Comparison of ENCODE assay signal across 19 mouse cellular contexts in genomic region chr16:48192197-48192596, GRCm38 (mm10).
"Had no signal": no experiment of that assay in that cellular context is flagged by ENCODE, and none has a peak within 500 bp of the region (broad histone marks: within the 10 kb centered on the region; RNA-seq: fewer than 3 reads in every experiment).

No protein-coding gene starts in this region.

- H3K27me3 ChIP-seq: midbrain, embryonic 12.5 days; neural tube, embryonic 13.5 days; neural tube, embryonic 15.5 days had no signal

- H3K36me3 ChIP-seq: midbrain, embryonic 10.5 days; midbrain, embryonic 12.5 days; neural tube, embryonic 13.5 days; neural tube, embryonic 15.5 days had no signal

- H3K9me3 ChIP-seq: midbrain, embryonic 10.5 days; midbrain, embryonic 12.5 days; neural tube, embryonic 13.5 days; neural tube, embryonic 15.5 days had no signal

- ATAC-seq: midbrain, embryonic 16.5 days had no signal

- H3K4me1 ChIP-seq: midbrain, embryonic 10.5 days; midbrain, embryonic 12.5 days; neural tube, embryonic 13.5 days; neural tube, embryonic 15.5 days had no signal

- H3K27ac ChIP-seq: liver, embryonic 14.5 days; midbrain, embryonic 10.5 days; midbrain, embryonic 12.5 days; neural tube, embryonic 13.5 days; neural tube, embryonic 15.5 days had no signal

- DNase-seq: lung, adult 2 months; lung, postnatal 10 days; lung, postnatal 4 days; midbrain, embryonic 14.5 days; retina, postnatal 1 day; right cerebral cortex, adult 18-20 months; right cerebral cortex, postnatal 25 days; right cerebral cortex, postnatal 4 days; spleen, adult 18-20 months; thymus, adult 18-20 months; thymus, postnatal 14 days; thymus, postnatal 36 days had no signal

- H3K4me3 ChIP-seq: midbrain, embryonic 10.5 days; midbrain, embryonic 12.5 days; myocyte; neural tube, embryonic 13.5 days; neural tube, embryonic 15.5 days had no signal

- H3K9ac ChIP-seq: liver, embryonic 14.5 days; midbrain, embryonic 12.5 days; neural tube, embryonic 13.5 days; neural tube, embryonic 15.5 days had no signal

- H3K4me2 ChIP-seq: midbrain, embryonic 12.5 days; neural tube, embryonic 13.5 days; neural tube, embryonic 15.5 days had no signal
